Mouse (Mus musculus) forebrain, embryonic 10.5 days (tissue): ENCODE results near the gene Iqgap1. TPM values are rescaled to one million over a fixed set of nuclear protein-coding genes. Genes with fewer than 3 reads are reported as not detected.
"Not testable (repeated sequence)": the region's sequence is repeated elsewhere in the genome, so short reads cannot be mapped to it uniquely, and the experiment has no call there.

Experiments used
- DNase-seq: peaks from one replicate; pipeline ENCODE4 v3.0.0-alpha.2; 2017; ENCODE audit warnings: low spot score; ENCODE audit errors: extremely low spot score
- H3K27ac ChIP-seq: fragments of 300-500 bp; sonication (generic); 2 replicates; pipeline ENCODE4 v1.5.1; 2016; ENCODE audit warnings: mild to moderate bottlenecking
- H3K27me3 ChIP-seq: fragments of 300-500 bp; sonication (generic); 2 replicates; pipeline ENCODE4 v1.6.1; 2016; ENCODE audit warnings: mild to moderate bottlenecking; ENCODE audit not compliant: poor library complexity, severe bottlenecking
- H3K36me3 ChIP-seq: fragments of 300-500 bp; sonication (generic); replicated peaks from 2 replicates; pipeline ENCODE4 v1.6.1; 2016; ENCODE audit warnings: mild to moderate bottlenecking, moderate library complexity
- H3K4me1 ChIP-seq: fragments of 300-500 bp; sonication (generic); 2 replicates; pipeline ENCODE4 v1.6.1; 2016
- H3K4me3 ChIP-seq: fragments of 300-500 bp; sonication (generic); 2 replicates; pipeline ENCODE4 v1.5.1; 2016; ENCODE audit warnings: mild to moderate bottlenecking, moderate library complexity
- H3K9me3 ChIP-seq: fragments of 300-500 bp; sonication (generic); 2 replicates; pipeline ENCODE4 v1.6.1; 2016; ENCODE audit warnings: mild to moderate bottlenecking, moderate library complexity
- WGBS: fragments of 180-500 bp; shearing (Covaris S2); methylation state at CpG from one replicate; pipeline ENCODE4 v1.1.7; 2016; 5-methylcytosine and 5-hydroxymethylcytosine counted together
- polyA plus RNA-seq: library from polyadenylated mRNA; unstranded; fragments of >200 nt; fragmentation: Nextera tagmentation; extraction: Ambion mirVana; gene quantifications from 2 replicates; pipeline ENCODE4 v1.2.1, GENCODE M21; 2016

The Iqgap1 gene
- polyA plus RNA-seq, 1 experiment from 2014 or later: 29.1 TPM

- 33% methylated on average over 1 of the region's 1 CpGs for WGBS
These were observed 14.5 kb upstream of the Iqgap1 start for GRCm38 (mm10) chr7:80840241-80840640.

DNA sequence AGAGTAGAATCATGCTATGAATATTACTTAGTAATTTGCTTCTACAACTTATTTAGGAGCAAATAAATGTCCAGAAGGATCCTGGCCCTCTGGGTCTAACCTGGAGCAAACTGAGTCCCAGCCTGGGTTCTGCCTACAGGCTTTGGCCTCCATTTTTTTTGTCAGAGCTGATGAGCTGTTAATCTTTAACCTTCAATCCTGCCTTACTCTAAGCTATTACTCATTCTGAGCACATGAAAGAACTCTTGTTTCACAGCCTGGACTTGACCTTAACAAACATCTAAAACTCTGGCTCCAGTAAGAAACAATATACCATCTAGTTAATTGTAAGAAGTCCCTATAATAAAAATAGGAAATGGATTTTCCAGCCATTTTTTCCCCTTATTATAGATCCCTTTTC is 14.0 kb upstream of the Iqgap1 start:
- no peak for DNase-seq
- Histone ChIP-seq H3K9me3 (no peaks in the 10 kb centered on the region), H3K4me3 (no peak overlapping the region), H3K27me3 (peaks cover 6% of the 10 kb centered on the region; the same call in 1 of the 2 replicates), H3K27ac (no peak overlapping the region), H3K4me1 (peaks cover 7% of the 10 kb centered on the region; the same call in 1 of the 2 replicates), H3K36me3 (no peaks in the 10 kb centered on the region)

More at GRCm38 (mm10) chr7:80840241-80840640, 14.5 kb upstream of the Iqgap1 start:
- no peak for DNase-seq
- H3K4me3 ChIP-seq: no peak overlapping the region
- H3K4me1 ChIP-seq: peaks cover 7% of the 10 kb centered on the region; the same call in 1 of the 2 replicates
- no peaks in the 10 kb centered on the region for H3K9me3 ChIP-seq
- H3K27ac ChIP-seq: no peak overlapping the region
- peaks cover 6% of the 10 kb centered on the region; the same call in 1 of the 2 replicates for H3K27me3 ChIP-seq
- no peaks in the 10 kb centered on the region for H3K36me3 ChIP-seq

DNA sequence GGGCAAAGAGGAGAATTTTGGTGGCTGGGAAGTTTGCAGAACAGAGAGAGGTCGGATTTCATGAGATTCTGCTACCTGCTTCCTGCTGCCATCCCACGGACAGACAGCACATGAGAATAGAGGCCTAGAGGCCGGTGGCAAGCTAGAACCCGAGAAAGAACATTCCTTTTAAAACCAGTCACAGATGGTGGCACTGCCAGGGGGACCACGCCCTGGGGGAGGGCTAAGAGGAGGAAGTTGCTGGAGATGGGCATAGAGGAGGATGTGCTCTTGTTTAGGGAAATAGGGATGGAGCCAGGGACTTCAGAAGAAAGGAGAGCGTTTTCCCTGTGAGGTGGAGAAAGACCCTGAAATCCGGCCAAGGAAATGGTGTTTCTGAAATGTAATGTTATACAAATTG is 12.5 kb upstream of the Iqgap1 start:
- no peak overlapping the region for H3K27ac ChIP-seq

DNA sequence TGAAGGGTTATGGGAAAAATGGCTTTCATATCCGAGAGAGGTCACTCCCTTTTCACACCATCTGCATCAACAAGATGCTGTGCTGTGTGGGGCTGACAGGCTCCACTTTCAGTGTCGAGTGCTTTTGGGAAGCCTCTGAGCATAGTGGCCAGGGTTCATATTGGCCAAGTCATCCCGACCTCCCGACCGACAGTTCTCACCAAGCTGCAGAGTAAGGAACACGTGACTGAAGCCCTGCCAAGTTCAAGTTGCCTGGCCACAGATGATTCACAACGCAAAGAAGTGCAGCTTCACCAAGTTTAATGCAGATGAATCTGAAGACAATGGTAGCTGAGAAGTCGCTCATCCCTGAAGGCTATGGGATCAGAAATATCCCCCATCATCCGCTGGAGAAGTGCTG is 12.0 kb upstream of the Iqgap1 start:
- Histone ChIP-seq H3K27me3 (peaks cover 6% of the 10 kb centered on the region; the same call in 1 of the 2 replicates), H3K27ac (no peak overlapping the region), H3K4me3 (no peak overlapping the region), H3K9me3 (no peaks in the 10 kb centered on the region), H3K4me1 (peaks cover 15% of the 10 kb centered on the region), H3K36me3 (no peaks in the 10 kb centered on the region)
- WGBS: 61% methylated on average over 9 of the region's 9 CpGs
- no peak for DNase-seq

More for the DNA sequence above, 12.5 kb upstream of the Iqgap1 start:
- no peak for DNase-seq
- no peak overlapping the region for H3K4me3 ChIP-seq
- no peaks in the 10 kb centered on the region for H3K9me3 ChIP-seq
- H3K27me3 ChIP-seq: peaks cover 6% of the 10 kb centered on the region; the same call in 1 of the 2 replicates
- H3K4me1 ChIP-seq: peaks cover 11% of the 10 kb centered on the region
- no peaks in the 10 kb centered on the region for H3K36me3 ChIP-seq
- WGBS: 37% methylated on average over 7 of the region's 7 CpGs

- no peak for DNase-seq
- WGBS: 83% methylated on average over 4 of the region's 4 CpGs
These were observed 10.3 kb upstream of the Iqgap1 start for GRCm38 (mm10) chr7:80835984-80836652.

DNA sequence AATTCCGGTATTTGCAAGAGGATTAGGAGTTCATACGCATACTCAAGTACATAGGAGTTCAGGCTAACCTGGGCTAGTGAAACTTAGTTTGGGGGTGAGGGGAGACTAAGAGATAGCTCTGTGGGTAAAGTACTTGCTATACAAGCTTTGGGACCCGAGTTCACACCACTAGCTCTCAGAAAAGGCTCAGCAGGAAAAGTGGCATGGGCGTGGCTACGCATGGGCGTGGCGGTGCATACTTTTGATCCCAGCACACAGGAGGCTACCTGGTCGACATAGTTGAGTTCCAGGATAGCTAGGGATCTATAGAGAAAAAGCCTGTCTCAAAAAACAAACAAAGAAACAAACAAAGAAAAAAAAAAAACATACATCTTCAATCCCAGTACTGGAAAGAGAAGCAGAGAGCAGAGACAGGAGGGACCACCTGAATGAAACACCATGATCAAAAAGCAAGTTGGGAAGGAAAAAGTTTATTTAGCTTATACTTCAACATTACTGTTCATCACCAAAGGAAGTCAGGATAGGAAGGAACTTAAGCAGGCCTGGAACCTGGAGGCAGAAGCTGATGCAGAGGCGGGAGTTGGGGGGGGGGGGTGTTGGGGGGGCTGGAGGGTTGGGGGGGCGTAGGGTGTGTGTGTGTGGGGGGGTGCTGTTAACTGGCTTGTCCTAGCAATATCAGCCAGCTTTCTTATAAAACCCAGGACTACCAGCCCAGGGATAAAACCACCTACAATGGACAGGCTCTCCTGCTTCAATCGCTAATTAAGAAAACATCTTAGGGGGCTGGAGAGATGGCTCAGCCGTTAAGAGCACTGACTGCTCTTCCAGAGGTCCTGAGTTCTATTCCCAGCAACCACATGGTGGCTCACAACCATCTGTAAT is 8.1 kb upstream of the Iqgap1 start:
- Histone ChIP-seq H3K36me3 (no peaks in the 10 kb centered on the region), H3K4me3 (no peak overlapping the region), H3K9me3 (no peaks in the 10 kb centered on the region), H3K4me1 (peaks cover 19% of the 10 kb centered on the region), H3K27me3 (peaks cover 6% of the 10 kb centered on the region; the same call in 1 of the 2 replicates), H3K27ac (no peak overlapping the region)
- no peak for DNase-seq
- WGBS: 40% methylated on average over 12 of the region's 12 CpGs

More at GRCm38 (mm10) chr7:80835984-80836652, 10.3 kb upstream of the Iqgap1 start:
- H3K27ac ChIP-seq: no peak overlapping the region
- no peaks in the 10 kb centered on the region for H3K36me3 ChIP-seq
- H3K27me3 ChIP-seq: peaks cover 6% of the 10 kb centered on the region; the same call in 1 of the 2 replicates
- no peak overlapping the region for H3K4me3 ChIP-seq
- peaks cover 19% of the 10 kb centered on the region for H3K4me1 ChIP-seq
- H3K9me3 ChIP-seq: no peaks in the 10 kb centered on the region

- WGBS: 18% methylated on average over 14 of the region's 14 CpGs
- Histone ChIP-seq H3K4me3 (peak overlapping the region; percentile 23; the same call in 1 of the 2 replicates), H3K4me1 (peaks cover 26% of the 10 kb centered on the region)
- not testable (repeated sequence) for H3K27ac ChIP-seq, H3K36me3 ChIP-seq, H3K27me3 ChIP-seq, H3K9me3 ChIP-seq
- DNase-seq: peak; percentile 75
These were observed 7.3 kb upstream of the Iqgap1 start for GRCm38 (mm10) chr7:80832996-80833650.

- 64% methylated on average over 4 of the region's 4 CpGs for WGBS
- H3K4me1 ChIP-seq: peaks cover 26% of the 10 kb centered on the region
- no peak for DNase-seq
- no peaks in the 10 kb centered on the region for H3K27me3 ChIP-seq
- no peaks in the 10 kb centered on the region for H3K36me3 ChIP-seq
- H3K27ac ChIP-seq: no peak overlapping the region
- H3K9me3 ChIP-seq: no peaks in the 10 kb centered on the region
- H3K4me3 ChIP-seq: no peak overlapping the region
These were observed 6.4 kb upstream of the Iqgap1 start for GRCm38 (mm10) chr7:80832191-80832590.

DNA sequence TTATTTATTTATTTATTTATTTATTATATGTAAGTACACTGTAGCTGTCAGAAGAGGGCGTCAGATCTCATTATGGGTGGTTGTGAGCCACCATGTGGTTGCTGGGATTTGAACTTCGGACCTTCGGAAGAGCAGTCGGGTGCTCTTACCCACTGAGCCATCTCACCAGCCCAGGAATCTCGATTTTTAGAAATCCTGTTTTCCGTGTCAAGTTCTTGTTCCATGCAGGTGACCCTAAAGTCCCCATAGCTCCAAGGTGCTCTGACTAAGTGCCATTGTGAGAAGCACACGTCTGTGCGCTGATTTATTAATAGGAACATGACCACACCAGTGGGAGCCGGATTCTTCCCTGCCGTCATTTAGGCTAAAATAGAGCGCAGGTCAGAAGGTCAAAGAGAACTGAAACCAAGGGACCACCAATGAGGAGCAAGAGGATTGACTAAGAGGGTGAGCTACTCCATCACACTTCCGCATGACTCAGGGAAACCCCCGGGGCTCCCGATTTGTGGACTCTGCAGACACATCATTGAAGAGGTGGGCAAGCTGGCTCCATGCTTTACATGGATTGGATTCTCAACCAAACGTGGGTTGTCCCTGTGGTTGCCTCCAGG is 4.5 kb upstream of the Iqgap1 start:
- Histone ChIP-seq H3K36me3 (no peaks in the 10 kb centered on the region), H3K27me3 (no peaks in the 10 kb centered on the region), H3K27ac (no peak overlapping the region), H3K4me3 (no peak overlapping the region), H3K4me1 (peaks cover 19% of the 10 kb centered on the region), H3K9me3 (no peaks in the 10 kb centered on the region)
- no peak for DNase-seq
- 85% methylated on average over 15 of the region's 15 CpGs for WGBS

- 85% methylated on average over 18 of the region's 18 CpGs for WGBS
These were observed 2.5 kb upstream of the Iqgap1 start for GRCm38 (mm10) chr7:80828146-80828860.

DNA sequence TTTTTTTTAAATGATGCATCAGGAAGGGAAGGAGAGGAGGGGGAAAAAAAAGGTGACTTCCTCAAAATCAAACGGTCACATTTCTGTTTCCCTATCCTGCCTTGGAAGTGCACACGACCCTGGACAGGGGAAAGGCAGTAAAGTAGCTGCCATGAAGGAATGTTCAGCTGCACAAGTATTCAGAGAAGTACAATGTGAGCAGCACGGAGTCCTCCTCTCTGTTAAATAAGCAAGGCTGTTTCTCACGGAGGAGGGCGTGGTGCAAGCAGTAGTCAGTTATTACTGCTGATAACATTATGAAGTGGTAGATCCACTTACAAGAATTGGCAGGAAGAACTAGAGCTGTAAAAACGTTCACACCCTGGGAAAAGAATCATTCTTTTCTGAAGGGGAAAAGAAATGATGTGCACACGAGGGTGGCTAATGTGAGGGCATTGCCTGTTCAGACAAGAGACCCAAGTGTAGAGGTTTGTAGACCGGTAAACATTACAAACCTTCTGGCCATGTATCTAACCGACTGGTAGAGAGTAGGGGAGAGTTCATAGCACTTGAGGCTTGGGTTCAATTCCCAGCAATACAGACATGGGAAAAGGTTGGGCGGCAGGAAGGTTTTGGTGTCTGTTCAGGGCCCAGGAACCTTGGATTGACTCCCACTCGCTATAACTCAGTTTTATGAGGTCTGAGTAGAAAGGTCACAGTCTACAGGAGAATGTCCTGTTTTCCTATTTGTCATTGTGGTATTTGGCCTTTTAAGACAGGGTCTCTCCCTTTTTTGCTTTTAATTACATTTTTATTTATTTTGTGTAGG is 1.7 kb downstream of the Iqgap1 start:
- no peak overlapping the region for H3K4me3 ChIP-seq
- H3K27me3 ChIP-seq: no peaks in the 10 kb centered on the region
- no peak for DNase-seq
- H3K9me3 ChIP-seq: no peaks in the 10 kb centered on the region
- peaks cover 7% of the 10 kb centered on the region; the same call in 1 of the 2 replicates for H3K4me1 ChIP-seq
- no peaks in the 10 kb centered on the region for H3K36me3 ChIP-seq
- H3K27ac ChIP-seq: no peak overlapping the region
- 88% methylated on average over 11 of the region's 11 CpGs for WGBS

More at GRCm38 (mm10) chr7:80828146-80828860, 2.5 kb upstream of the Iqgap1 start:
- Histone ChIP-seq H3K27me3 (no peaks in the 10 kb centered on the region), H3K4me1 (peaks cover 15% of the 10 kb centered on the region), H3K9me3 (no peaks in the 10 kb centered on the region), H3K27ac (no peak overlapping the region), H3K4me3 (no peak overlapping the region), H3K36me3 (no peaks in the 10 kb centered on the region)
- no peak for DNase-seq
